Mouse (Mus musculus) neural tube, embryonic 13.5 days (tissue): ENCODE measurements around the gene Tmc2. TPM values are rescaled to one million over a fixed set of nuclear protein-coding genes. Genes with fewer than 3 reads are reported as not detected.

Experiments
- polyA plus RNA-seq: library from polyadenylated mRNA; unstranded; fragments of >200 nt; fragmentation: Nextera tagmentation; extraction: Ambion mirVana; gene quantifications from 2 replicates; pipeline ENCODE4 v1.2.1, GENCODE M21; 2015

The Tmc2 gene
- polyA plus RNA-seq, 1 experiment from 2014 or later, result not detected

Other genes starting within 250 kb of the Tmc2 start
- gene Tgm3, start 182.8 kb upstream of the Tmc2 start, polyA plus RNA-seq, result 0.07 TPM in 1 of 2 replicates, not detected in the other
- gene Tgm6, start 82.8 kb upstream of the Tmc2 start, polyA plus RNA-seq, result 0.10 TPM in 1 of 2 replicates, not detected in the other
- gene Snrpb, start 15.8 kb upstream of the Tmc2 start, polyA plus RNA-seq, result 362 and 366 TPM in 2 replicates
- gene Nop56, start 79.2 kb downstream of the Tmc2 start, polyA plus RNA-seq, result 230 and 236 TPM in 2 replicates
- 156 and 161 TPM in 2 replicates for gene Idh3b, start 89.4 kb downstream of the Tmc2 start, polyA plus RNA-seq
- gene Ebf4, start 100.0 kb downstream of the Tmc2 start, polyA plus RNA-seq, result 3.6 and 4.3 TPM in 2 replicates
- 26.8 and 32.9 TPM in 2 replicates for gene Cpxm1, start 202.4 kb downstream of the Tmc2 start, polyA plus RNA-seq
- 0.15 TPM in 1 of 2 replicates, not detected in the other for gene Gm28372, start 210.0 kb downstream of the Tmc2 start, polyA plus RNA-seq
- not detected in 2 replicates for gene 1700020A23Rik, start 210.1 kb downstream of the Tmc2 start, polyA plus RNA-seq
- 0.29 TPM in 1 of 2 replicates, not detected in the other for gene Tmem239, start 211.3 kb downstream of the Tmc2 start, polyA plus RNA-seq
- gene Vps16, start 229.1 kb downstream of the Tmc2 start, polyA plus RNA-seq, result 98.2 and 103 TPM in 2 replicates
- 10.2 and 11.7 TPM in 2 replicates for gene Pced1a, start 229.5 kb downstream of the Tmc2 start, polyA plus RNA-seq